Mouse (Mus musculus) regulatory T cell (primary cell): ENCODE measurements around the gene Nfx1.

Source experiments
- in situ Hi-C: fragments of 300-600 bp; cut with MboI, MseI; formaldehyde crosslinking; loops from one replicate; pipeline ENCODE4 v1.15.1; 2025; ENCODE audit warnings: high pct_unique_total_duplicates

The Nfx1 gene

GRCm38 (mm10) chr4:41046254-41046795 is 75.6 kb downstream of the Nfx1 start:
- in situ Hi-C loops = no loop called here

- in situ Hi-C loops = no loop called here
Observed at GRCm38 (mm10) chr4:41047524-41048271, 77.0 kb downstream of the Nfx1 start, which contains the start of gene Aqp7. Gene Aqp7, minus strand, starts transcription at chr4:41048139.

- in situ Hi-C loops = no loop called here
Observed at GRCm38 (mm10) chr4:41048926-41049325, 78.2 kb downstream of the Nfx1 start.

- in situ Hi-C loops = no loop called here
Observed at GRCm38 (mm10) chr4:41050726-41051675, 80.3 kb downstream of the Nfx1 start.

- in situ Hi-C loops = no loop called here
Observed at GRCm38 (mm10) chr4:41051781-41052180, 81.1 kb downstream of the Nfx1 start.

GRCm38 (mm10) chr4:41055111-41055510 is 84.4 kb downstream of the Nfx1 start:
- in situ Hi-C loops = no loop called here

GRCm38 (mm10) chr4:41056253-41056652 is 85.5 kb downstream of the Nfx1 start:
- in situ Hi-C loops = no loop called here

GRCm38 (mm10) chr4:41056742-41057332 is 86.1 kb downstream of the Nfx1 start:
- in situ Hi-C loops = no loop called here

- in situ Hi-C loops = no loop called here
Observed at GRCm38 (mm10) chr4:41057361-41057760, 86.7 kb downstream of the Nfx1 start.

GRCm38 (mm10) chr4:41063351-41063750 is 92.6 kb downstream of the Nfx1 start:
- in situ Hi-C loops = loop anchor here (5.0 kb wide), 1 partner anchor 54 kb away; no protein-coding TSS in a partner anchor

- in situ Hi-C loops = loop anchor here (5.0 kb wide), 1 partner anchor 53 kb away; no protein-coding TSS in a partner anchor
Observed at GRCm38 (mm10) chr4:41063894-41064673, 93.4 kb downstream of the Nfx1 start.

GRCm38 (mm10) chr4:41065196-41065595 is 94.5 kb downstream of the Nfx1 start:
- in situ Hi-C loops = no loop called here

- in situ Hi-C loops = no loop called here
Observed at GRCm38 (mm10) chr4:41071500-41072429, 101.1 kb downstream of the Nfx1 start.

- in situ Hi-C loops = no loop called here
Observed at GRCm38 (mm10) chr4:41073008-41073817, 102.5 kb downstream of the Nfx1 start.

- in situ Hi-C loops = no loop called here
Observed at GRCm38 (mm10) chr4:41074461-41074860, 103.8 kb downstream of the Nfx1 start.
